Mouse (Mus musculus) frontal cortex, postnatal 10 days (tissue): Measurements from ENCODE around the gene Dlgap1.

Experiments
- DNase-seq, 2 experiments: peaks; one replicate each; pipeline ENCODE4 v3.0.0; 2022; ENCODE audit warnings: low spot score in 2 of 2, mixed read lengths in 1 of 2

Dlgap1 gene

GRCm38 (mm10) chr17:70843252-70843651 is 874.4 kb downstream of the Dlgap1 start:
- no peak for DNase-seq

GRCm38 (mm10) chr17:70844971-70845370 is 876.1 kb downstream of the Dlgap1 start:
- DNase-seq, result no peak

DNA sequence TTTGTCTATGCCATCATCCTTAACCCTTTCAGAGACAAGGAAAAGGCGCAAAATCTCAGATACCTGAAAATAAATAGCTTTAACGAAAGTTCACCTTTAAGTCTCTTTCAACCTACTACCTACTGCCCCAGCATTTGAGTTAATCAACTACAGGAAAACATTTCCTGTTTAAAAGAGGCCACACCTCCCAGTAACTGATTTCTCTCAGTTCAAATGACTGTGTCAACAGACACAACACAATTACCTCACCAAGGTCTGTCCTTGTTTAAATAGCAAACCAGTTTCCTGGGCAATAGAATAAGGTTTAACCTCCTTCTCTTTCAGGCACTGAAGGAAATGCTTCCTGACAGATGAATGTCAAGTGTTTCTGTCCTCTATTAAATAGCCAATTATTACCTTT is 876.7 kb downstream of the Dlgap1 start:
- no peak for DNase-seq

DNA sequence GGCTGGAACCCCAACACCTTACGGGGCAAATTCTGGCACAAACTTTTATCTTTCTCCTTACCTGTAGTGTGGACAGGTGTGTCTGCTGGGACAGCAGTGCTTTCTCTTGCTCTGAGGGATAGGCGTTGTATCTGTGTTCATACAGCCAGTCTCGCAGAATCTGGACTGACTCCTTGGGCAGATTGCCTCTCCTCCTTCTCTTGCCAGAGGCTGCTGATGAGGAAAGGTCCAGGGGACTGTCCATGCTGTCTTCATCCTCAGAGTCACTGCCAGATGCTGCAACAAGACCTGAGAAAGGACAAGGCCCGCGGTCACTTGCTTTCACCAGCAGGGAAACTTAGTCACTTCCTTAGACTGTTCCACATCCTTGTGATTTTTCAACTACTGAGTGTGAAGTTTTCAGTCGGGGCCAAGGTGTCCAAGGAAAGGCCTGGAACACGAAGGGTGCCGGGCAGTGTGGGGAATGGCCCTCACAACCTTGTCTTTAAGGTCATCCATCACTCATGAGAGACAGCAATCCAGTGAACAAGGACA is 877.3 kb downstream of the Dlgap1 start:
- DNase-seq, result no peak

DNA sequence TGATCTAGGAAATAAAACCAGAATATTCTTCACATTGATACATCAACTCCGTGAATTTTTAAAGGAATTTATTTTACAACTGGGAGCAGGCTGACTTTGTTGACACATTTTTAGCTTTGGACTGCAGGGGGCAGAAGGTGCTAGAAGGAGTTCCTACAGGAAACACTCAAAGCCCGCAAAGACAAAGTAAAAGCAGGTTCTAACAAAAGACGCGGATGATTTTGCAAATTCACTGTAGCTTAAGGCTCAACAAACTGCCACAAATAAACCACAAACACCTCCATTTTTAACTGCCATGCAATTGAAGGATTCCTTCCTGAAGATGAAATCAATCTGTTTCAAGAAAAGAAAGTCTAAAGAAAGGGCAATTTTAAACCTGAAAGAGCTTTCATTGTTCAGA is 878.2 kb downstream of the Dlgap1 start:
- DNase-seq, result no peak

GRCm38 (mm10) chr17:70847751-70848510 is 879.1 kb downstream of the Dlgap1 start:
- no peak for DNase-seq

GRCm38 (mm10) chr17:70848511-70849398 is 879.9 kb downstream of the Dlgap1 start:
- no peak for DNase-seq

DNA sequence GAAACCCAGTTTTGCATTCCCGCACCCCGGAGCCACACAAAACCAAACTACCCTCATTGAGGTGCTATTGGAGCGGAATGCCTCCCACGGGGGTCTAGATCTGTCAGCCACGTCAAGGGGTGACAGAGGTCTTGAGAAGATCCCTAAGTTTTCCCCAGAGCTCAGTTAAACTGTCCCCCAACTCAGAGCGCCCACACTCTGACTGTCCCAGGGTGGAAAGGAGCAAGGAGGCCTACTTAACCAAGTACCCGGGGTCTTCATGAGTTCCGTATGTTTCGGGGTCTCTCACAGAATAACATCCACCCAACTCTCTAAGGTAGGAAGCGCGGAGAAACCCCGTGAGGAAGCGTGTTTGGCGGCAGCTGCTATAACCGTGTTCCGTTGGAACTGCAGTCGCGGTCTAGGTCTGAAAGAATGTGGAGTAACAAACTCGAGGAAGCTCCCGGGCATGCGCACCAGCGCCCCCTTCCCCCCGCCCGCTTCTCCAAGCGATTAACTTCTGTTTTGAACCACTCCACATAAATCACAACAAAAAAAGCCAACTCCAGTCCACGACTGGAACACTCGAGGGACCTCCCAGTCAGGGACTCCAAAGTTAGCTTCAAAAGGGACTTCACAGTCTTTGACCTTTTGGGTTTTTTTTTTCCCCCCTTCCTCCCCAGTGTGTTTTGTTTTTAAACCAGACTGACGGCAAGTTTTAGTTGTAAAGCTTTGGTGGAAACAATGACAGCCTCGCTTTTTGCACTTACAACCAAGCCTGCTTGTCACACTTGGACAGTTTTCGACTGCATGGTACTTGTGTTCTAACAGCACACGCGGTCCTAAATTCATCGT is 880.7 kb downstream of the Dlgap1 start:
- DNase-seq, result peak in 1 of 2 experiments; percentile 67

DNA sequence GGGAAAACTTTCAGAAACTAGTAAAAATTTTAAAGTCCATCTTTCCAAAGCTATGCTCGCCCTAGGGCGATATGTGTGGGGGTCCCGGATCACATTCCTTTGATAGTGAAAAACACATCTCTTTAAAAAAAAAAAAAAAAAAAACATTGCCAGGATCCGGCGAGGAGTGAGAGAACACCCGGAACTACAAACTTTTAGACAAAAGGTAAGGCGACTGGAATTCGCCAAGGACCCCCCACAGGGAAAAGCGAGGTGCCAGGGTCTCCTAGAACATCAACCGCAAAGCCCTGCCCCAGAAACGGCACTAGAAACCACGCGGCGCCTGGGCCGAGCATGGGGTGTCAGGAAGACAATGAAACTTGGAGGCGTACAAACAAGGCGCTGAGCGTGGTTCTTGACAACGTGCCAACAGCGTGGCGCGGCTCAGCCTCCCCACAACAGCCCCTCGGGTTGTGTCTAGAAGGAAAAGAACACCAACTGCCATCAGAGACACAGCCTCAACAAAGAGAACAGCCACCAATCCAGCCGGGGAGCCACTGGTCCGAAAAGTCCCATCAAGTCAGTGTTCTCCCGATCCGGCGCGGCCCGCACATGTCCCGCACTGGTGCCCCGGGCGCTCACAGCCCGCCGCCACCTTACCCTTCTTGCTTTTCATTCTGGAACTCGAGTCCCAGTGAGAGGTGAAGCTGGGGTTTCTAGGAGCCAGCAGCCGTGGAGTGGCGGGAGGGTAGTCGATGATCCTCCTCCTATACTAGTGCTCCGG is 881.5 kb downstream of the Dlgap1 start:
- peak in 1 of 2 experiments; percentile 38 for DNase-seq

- peak; percentile 26 for DNase-seq
Measured at GRCm38 (mm10) chr17:70850996-70851991, 882.4 kb downstream of the Dlgap1 start.

GRCm38 (mm10) chr17:70852011-70852685 is 883.3 kb downstream of the Dlgap1 start:
- DNase-seq, result no peak

- DNase-seq, result peak; percentile 44 to 55
Measured at GRCm38 (mm10) chr17:70852686-70853386, 884.0 kb downstream of the Dlgap1 start.

DNA sequence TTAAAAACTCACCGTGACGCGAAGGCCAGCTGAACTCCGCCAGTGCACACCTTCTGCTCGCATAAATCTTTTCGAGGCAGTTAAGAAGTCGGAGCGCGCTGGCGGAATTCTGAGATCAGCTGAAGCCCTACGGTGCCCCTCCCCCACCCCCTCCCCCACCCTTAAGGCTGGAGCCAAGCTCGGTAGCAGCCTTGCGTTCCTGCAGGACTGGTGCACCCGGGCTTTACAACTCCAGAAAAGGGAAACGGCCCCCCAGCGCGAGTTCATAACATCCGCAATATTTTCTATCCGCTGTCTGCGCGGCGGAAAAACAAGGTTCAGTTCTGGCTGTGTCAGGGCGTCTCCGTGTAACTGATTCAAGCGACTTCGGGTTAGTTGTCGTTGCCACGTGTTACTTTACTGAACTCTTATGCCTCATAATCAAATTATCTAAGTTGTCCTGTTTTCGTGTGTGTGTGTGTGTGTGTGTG is 884.6 kb downstream of the Dlgap1 start, which contains the start of gene Tgif1:
Gene Tgif1, minus strand, starts transcription at position 111 of the 470 bp plus-strand sequence.
- peak in 1 of 2 experiments; percentile 16 for DNase-seq

- DNase-seq, result no peak
Measured at GRCm38 (mm10) chr17:70854021-70854420, 885.1 kb downstream of the Dlgap1 start.

GRCm38 (mm10) chr17:70856871-70857415 is 888.1 kb downstream of the Dlgap1 start:
- no peak for DNase-seq

- DNase-seq, result no peak
Measured at GRCm38 (mm10) chr17:70858814-70859213, 889.9 kb downstream of the Dlgap1 start.

- DNase-seq, result no peak
Measured at GRCm38 (mm10) chr17:70864117-70864516, 895.2 kb downstream of the Dlgap1 start.

DNA sequence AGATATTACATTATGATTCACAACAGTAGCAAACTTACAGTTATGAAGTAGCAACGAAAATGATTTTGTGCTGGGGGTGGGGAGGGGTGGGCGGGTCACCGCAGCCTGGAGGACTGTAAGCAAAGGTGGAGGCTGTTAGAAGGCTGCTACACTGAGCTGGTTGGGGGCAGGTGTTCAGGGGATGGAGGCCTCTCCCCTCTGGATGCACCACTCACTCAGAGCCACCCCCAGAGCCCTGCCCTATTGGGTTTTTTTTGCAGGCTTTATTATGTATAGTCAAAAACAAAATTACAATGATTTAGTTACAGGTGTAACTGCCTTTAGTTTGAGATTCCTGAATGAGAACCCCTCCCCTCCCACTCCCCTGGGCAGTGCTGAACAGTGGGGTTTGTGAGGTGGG is 895.8 kb downstream of the Dlgap1 start:
- no peak for DNase-seq
